Comparison of ENCODE assay signal across 8 mouse cellular contexts in genomic region chr10:79932736-79933135, GRCm38 (mm10). TPM values are rescaled to one million over a fixed set of nuclear protein-coding genes. Genes with fewer than 3 reads are reported as not detected.
DNase-seq lines count a peak whose midpoint lies in the region; ATAC-seq lines count a peak whose summit lies in the region.

No protein-coding gene starts in this region.

- H3K4me3 ChIP-seq in forebrain, embryonic 13.5 days, result no peak overlapping the region
- H3K4me3 ChIP-seq in forebrain, embryonic 14.5 days (ENCODE audit: low read depth, low read length), result no peak overlapping the region
- H3K4me3 ChIP-seq in hindbrain, embryonic 15.5 days, result no peak overlapping the region
- no peak overlapping the region for H3K4me3 ChIP-seq in liver, embryonic 15.5 days (replicated peaks)
- no peak overlapping the region for H3K4me3 ChIP-seq in neural tube, embryonic 13.5 days

- H3K27ac ChIP-seq in forebrain, embryonic 13.5 days, result peak overlapping the region; percentile 25; the same call in 1 of the 2 replicates
- H3K27ac ChIP-seq in forebrain, embryonic 14.5 days (ENCODE audit: low read depth, low read length), result no peak overlapping the region; the same call in 1 of the 2 replicates
- peak overlapping the region; percentile 36 for H3K27ac ChIP-seq in hindbrain, embryonic 15.5 days (replicated peaks)
- H3K27ac ChIP-seq in liver, embryonic 15.5 days (replicated peaks), result 0 out of 2 replicates have a peak overlapping the region, but pooled peaks have one; percentile 6
- peak overlapping the region; percentile 80 for H3K27ac ChIP-seq in neural tube, embryonic 13.5 days (replicated peaks)

- H3K9me3 ChIP-seq in forebrain, embryonic 13.5 days (replicated peaks), result no peaks in the 10 kb centered on the region
- H3K9me3 ChIP-seq in forebrain, embryonic 14.5 days (replicated peaks; ENCODE audit: control insufficient read depth, low read length), result no peaks in the 10 kb centered on the region
- H3K9me3 ChIP-seq in hindbrain, embryonic 15.5 days, result no peaks in the 10 kb centered on the region
- H3K9me3 ChIP-seq in liver, embryonic 15.5 days (replicated peaks), result no peaks in the 10 kb centered on the region
- H3K9me3 ChIP-seq in neural tube, embryonic 13.5 days, result no peaks in the 10 kb centered on the region

- WGBS in forebrain, embryonic 13.5 days, result 26% methylated on average over 8 of the region's 8 CpGs
- 32% methylated on average over 8 of the region's 8 CpGs for WGBS in forebrain, embryonic 14.5 days
- 19% methylated on average over 8 of the region's 8 CpGs for WGBS in hindbrain, embryonic 15.5 days
- WGBS in liver, embryonic 15.5 days (ENCODE audit: insufficient replicate concordance), result 52% methylated on average over 8 of the region's 8 CpGs
- WGBS in neural tube, embryonic 13.5 days, result 15% methylated on average over 8 of the region's 8 CpGs

- no peak for DNase-seq in forebrain, embryonic 14.5 days (ENCODE audit: low spot score)
- DNase-seq in adrenal gland, postnatal 25 days, result peak; percentile 35
- peak; percentile 80 for DNase-seq in gastrocnemius, postnatal 10 days

- H3K4me2 ChIP-seq in forebrain, embryonic 13.5 days, result peak overlapping the region; percentile 22
- H3K4me2 ChIP-seq in forebrain, embryonic 14.5 days (ENCODE audit: low read length), result no peak overlapping the region
- H3K4me2 ChIP-seq in hindbrain, embryonic 15.5 days, result 0 out of 2 replicates have a peak overlapping the region, but pooled peaks have one; percentile 11
- peak overlapping the region; percentile 7; the same call in 1 of the 2 replicates for H3K4me2 ChIP-seq in liver, embryonic 15.5 days
- H3K4me2 ChIP-seq in neural tube, embryonic 13.5 days, result peak overlapping the region; percentile 22

- H3K27me3 ChIP-seq in forebrain, embryonic 13.5 days, result no peaks in the 10 kb centered on the region
- no peaks in the 10 kb centered on the region for H3K27me3 ChIP-seq in forebrain, embryonic 14.5 days (replicated peaks; ENCODE audit: control insufficient read depth, insufficient read depth, low read length)
- no peaks in the 10 kb centered on the region for H3K27me3 ChIP-seq in hindbrain, embryonic 15.5 days
- no peaks in the 10 kb centered on the region for H3K27me3 ChIP-seq in liver, embryonic 15.5 days
- no peaks in the 10 kb centered on the region for H3K27me3 ChIP-seq in neural tube, embryonic 13.5 days

- H3K9ac ChIP-seq in forebrain, embryonic 13.5 days, result peak overlapping the region; percentile 37; the same call in 1 of the 2 replicates
- no peak overlapping the region for H3K9ac ChIP-seq in forebrain, embryonic 14.5 days (ENCODE audit: low read length)
- H3K9ac ChIP-seq in hindbrain, embryonic 15.5 days, result no peak overlapping the region
- no peak overlapping the region for H3K9ac ChIP-seq in liver, embryonic 15.5 days
- H3K9ac ChIP-seq in neural tube, embryonic 13.5 days, result peak overlapping the region; percentile 43; the same call in 1 of the 2 replicates

- H3K36me3 ChIP-seq in forebrain, embryonic 13.5 days (ENCODE audit: poor library complexity, severe bottlenecking), result peaks cover 26% of the 10 kb centered on the region
- peaks cover 19% of the 10 kb centered on the region; the same call in 1 of the 2 replicates for H3K36me3 ChIP-seq in forebrain, embryonic 14.5 days (ENCODE audit: control insufficient read depth, insufficient read depth, low read length)
- 0 out of 2 replicates have a peak, but pooled peaks cover 4% of the 10 kb centered on the region for H3K36me3 ChIP-seq in hindbrain, embryonic 15.5 days
- H3K36me3 ChIP-seq in liver, embryonic 15.5 days (replicated peaks), result peaks cover 44% of the 10 kb centered on the region
- peaks cover 43% of the 10 kb centered on the region for H3K36me3 ChIP-seq in neural tube, embryonic 13.5 days

- H3K4me1 ChIP-seq in forebrain, embryonic 13.5 days, result peaks cover 48% of the 10 kb centered on the region
- peaks cover 10% of the 10 kb centered on the region; the same call in 1 of the 2 replicates for H3K4me1 ChIP-seq in forebrain, embryonic 14.5 days (ENCODE audit: control insufficient read depth, insufficient read depth, low read length)
- H3K4me1 ChIP-seq in hindbrain, embryonic 15.5 days (replicated peaks), result peaks cover 67% of the 10 kb centered on the region
- peaks cover 98% of the 10 kb centered on the region for H3K4me1 ChIP-seq in liver, embryonic 15.5 days (replicated peaks)
- H3K4me1 ChIP-seq in neural tube, embryonic 13.5 days (replicated peaks), result peaks cover 90% of the 10 kb centered on the region

- ATAC-seq in forebrain, embryonic 13.5 days, result no peak
- no peak for ATAC-seq in forebrain, embryonic 14.5 days
- no peak for ATAC-seq in hindbrain, embryonic 15.5 days (ENCODE audit: low FRiP score, low read depth)
- no peak for ATAC-seq in liver, embryonic 15.5 days (ENCODE audit: insufficient read depth)
- ATAC-seq in neural tube, embryonic 13.5 days (ENCODE audit: low read depth), result no peak
- ATAC-seq in megakaryocyte progenitor cell, adult 5-6 weeks (replicated peaks; ENCODE audit: poor library complexity), result no peak

RNA-seq across cellular contexts. Expression of gene Arid3a, which starts 5.9 kb away (rescaled TPM):
- polyA plus RNA-seq in forebrain, embryonic 13.5 days (2015; fragmentation: Nextera tagmentation; extraction: Ambion mirVana), result 2.5 and 3.6 TPM in 2 replicates
- 1.1 and 2.3 TPM in 2 replicates for polyA plus RNA-seq in forebrain, embryonic 14.5 days (2014; fragmentation: Nextera tagmentation; extraction: Ambion mirVana)
- 5.2 and 5.8 TPM in 2 replicates for total RNA-seq in adrenal gland, postnatal 25 days (2021)
- 1 to 10 TPM; 2.6 to 4.1 TPM for total RNA-seq in gastrocnemius, postnatal 10 days (2021)
- polyA plus RNA-seq in hindbrain, embryonic 15.5 days (2015; fragmentation: Nextera tagmentation; extraction: Ambion mirVana), result 2.9 and 3.2 TPM in 2 replicates
- polyA plus RNA-seq in liver, embryonic 15.5 days (2015; fragmentation: Nextera tagmentation; extraction: Ambion mirVana), result 6.1 and 7.4 TPM in 2 replicates
- polyA plus RNA-seq in neural tube, embryonic 13.5 days (2015; fragmentation: Nextera tagmentation; extraction: Ambion mirVana), result 3.4 and 5.4 TPM in 2 replicates
- total RNA-seq in megakaryocyte progenitor cell, adult 5-6 weeks (2015), result 19.9 and 21.6 TPM in 2 replicates
- 31.0 and 32.2 TPM in 2 replicates for total RNA-seq in megakaryocyte progenitor cell, adult 5-6 weeks (2017)

RNA-seq across cellular contexts. Expression of gene R3hdm4, which starts 11.7 kb away (rescaled TPM):
- 200 and 217 TPM in 2 replicates for polyA plus RNA-seq in forebrain, embryonic 13.5 days (2015; fragmentation: Nextera tagmentation; extraction: Ambion mirVana)
- 175 and 197 TPM in 2 replicates for polyA plus RNA-seq in forebrain, embryonic 14.5 days (2014; fragmentation: Nextera tagmentation; extraction: Ambion mirVana)
- 85.5 and 98.9 TPM in 2 replicates for total RNA-seq in adrenal gland, postnatal 25 days (2021)
- total RNA-seq in gastrocnemius, postnatal 10 days (2021), result 100 to 1,000 TPM; 101 to 108 TPM
- 258 and 289 TPM in 2 replicates for polyA plus RNA-seq in hindbrain, embryonic 15.5 days (2015; fragmentation: Nextera tagmentation; extraction: Ambion mirVana)
- 52.4 and 55.6 TPM in 2 replicates for polyA plus RNA-seq in liver, embryonic 15.5 days (2015; fragmentation: Nextera tagmentation; extraction: Ambion mirVana)
- polyA plus RNA-seq in neural tube, embryonic 13.5 days (2015; fragmentation: Nextera tagmentation; extraction: Ambion mirVana), result 237 and 249 TPM in 2 replicates
- 72.3 and 78.7 TPM in 2 replicates for total RNA-seq in megakaryocyte progenitor cell, adult 5-6 weeks (2015)
- total RNA-seq in megakaryocyte progenitor cell, adult 5-6 weeks (2017), result 35.1 and 50.7 TPM in 2 replicates

RNA-seq across cellular contexts. Expression of gene Kiss1r, which starts 16.0 kb away (rescaled TPM):
- polyA plus RNA-seq in forebrain, embryonic 13.5 days (2015; fragmentation: Nextera tagmentation; extraction: Ambion mirVana), result 1.0 and 1.3 TPM in 2 replicates
- 1.6 and 1.8 TPM in 2 replicates for polyA plus RNA-seq in forebrain, embryonic 14.5 days (2014; fragmentation: Nextera tagmentation; extraction: Ambion mirVana)
- 1.1 and 2.3 TPM in 2 replicates for total RNA-seq in adrenal gland, postnatal 25 days (2021)
- total RNA-seq in gastrocnemius, postnatal 10 days (2021), result under 1 TPM; 0.23 to 0.59 TPM
- 2.7 and 3.1 TPM in 2 replicates for polyA plus RNA-seq in hindbrain, embryonic 15.5 days (2015; fragmentation: Nextera tagmentation; extraction: Ambion mirVana)
- 0.32 and 0.37 TPM in 2 replicates for polyA plus RNA-seq in liver, embryonic 15.5 days (2015; fragmentation: Nextera tagmentation; extraction: Ambion mirVana)
- 2.1 and 2.4 TPM in 2 replicates for polyA plus RNA-seq in neural tube, embryonic 13.5 days (2015; fragmentation: Nextera tagmentation; extraction: Ambion mirVana)
- 0.15 TPM in 2 replicates for total RNA-seq in megakaryocyte progenitor cell, adult 5-6 weeks (2015)
- total RNA-seq in megakaryocyte progenitor cell, adult 5-6 weeks (2017), result 0.25 and 1.3 TPM in 2 replicates

RNA-seq across cellular contexts. Expression of gene Gm26602, which starts 22.1 kb away (rescaled TPM):
- 33.6 TPM in 1 of 2 replicates, not detected in the other for polyA plus RNA-seq in forebrain, embryonic 13.5 days (2015; fragmentation: Nextera tagmentation; extraction: Ambion mirVana)
- 6.0 and 21.9 TPM in 2 replicates for polyA plus RNA-seq in forebrain, embryonic 14.5 days (2014; fragmentation: Nextera tagmentation; extraction: Ambion mirVana)
- not detected in 2 replicates for total RNA-seq in adrenal gland, postnatal 25 days (2021)
- not detected for total RNA-seq in gastrocnemius, postnatal 10 days (2021)
- 3.0 TPM in 1 of 2 replicates, not detected in the other for polyA plus RNA-seq in hindbrain, embryonic 15.5 days (2015; fragmentation: Nextera tagmentation; extraction: Ambion mirVana)
- polyA plus RNA-seq in liver, embryonic 15.5 days (2015; fragmentation: Nextera tagmentation; extraction: Ambion mirVana), result not detected in 2 replicates
- polyA plus RNA-seq in neural tube, embryonic 13.5 days (2015; fragmentation: Nextera tagmentation; extraction: Ambion mirVana), result 40.5 and 48.8 TPM in 2 replicates
- total RNA-seq in megakaryocyte progenitor cell, adult 5-6 weeks (2015), result not detected in 2 replicates
- not detected in 2 replicates for total RNA-seq in megakaryocyte progenitor cell, adult 5-6 weeks (2017)

RNA-seq across cellular contexts. Expression of gene Med16, which starts 24.0 kb away (rescaled TPM):
- 49.0 and 59.0 TPM in 2 replicates for polyA plus RNA-seq in forebrain, embryonic 13.5 days (2015; fragmentation: Nextera tagmentation; extraction: Ambion mirVana)
- 40.5 and 47.6 TPM in 2 replicates for polyA plus RNA-seq in forebrain, embryonic 14.5 days (2014; fragmentation: Nextera tagmentation; extraction: Ambion mirVana)
- total RNA-seq in adrenal gland, postnatal 25 days (2021), result 36.0 and 49.2 TPM in 2 replicates
- 10 to 100 TPM; 39.6 to 43.8 TPM for total RNA-seq in gastrocnemius, postnatal 10 days (2021)
- polyA plus RNA-seq in hindbrain, embryonic 15.5 days (2015; fragmentation: Nextera tagmentation; extraction: Ambion mirVana), result 51.2 and 54.2 TPM in 2 replicates
- polyA plus RNA-seq in liver, embryonic 15.5 days (2015; fragmentation: Nextera tagmentation; extraction: Ambion mirVana), result 16.4 and 18.0 TPM in 2 replicates
- polyA plus RNA-seq in neural tube, embryonic 13.5 days (2015; fragmentation: Nextera tagmentation; extraction: Ambion mirVana), result 47.4 and 49.0 TPM in 2 replicates
- total RNA-seq in megakaryocyte progenitor cell, adult 5-6 weeks (2015), result 13.9 and 14.4 TPM in 2 replicates
- total RNA-seq in megakaryocyte progenitor cell, adult 5-6 weeks (2017), result 22.1 and 24.8 TPM in 2 replicates

Comparison
In these comparisons a context has a peak if more than half of its experiments do, and no peak if none do; other contexts are left out.
1. H3K9ac ChIP-seq: peak in forebrain, embryonic 13.5 days (single experiment) and neural tube, embryonic 13.5 days (single experiment); none in forebrain, embryonic 14.5 days (single experiment), hindbrain, embryonic 15.5 days (single experiment) and liver, embryonic 15.5 days (single experiment).